Mouse (Mus musculus) embryonic stem cell, embryonic (primary cell): ENCODE data around the gene Tbc1d8.

Experiments used
- CTCF ChIA-PET, 4 experiments: fragments of 300-600 bp in 2 of 4; fragments of 350-600 bp in 2 of 4; sonication (Branson Sonifier 250); formaldehyde crosslinking; loops; one replicate each; lab custom pipeline; 2022; ENCODE audit warnings: inconsistent platforms in 2 of 4; lab: Charles Lee
- POLR2A ChIA-PET, 4 experiments: fragments of 300-600 bp in 2 of 4; fragments of 350-600 bp in 2 of 4; sonication (Branson Sonifier 250); formaldehyde crosslinking; loops; one replicate each; lab custom pipeline; 2022; ENCODE audit warnings: antibody characterized with exemption in 4 of 4, inconsistent platforms in 1 of 4; lab: Charles Lee

Gene Tbc1d8

GRCm38 (mm10) chr1:39496995-39497394, 18.4 kb upstream of the Tbc1d8 start:
- POLR2A ChIA-PET = interaction anchor here in 1 of 4 experiments (1.0 kb wide), 1 partner anchor 128 kb away, joined by 4 read pairs; no protein-coding TSS in a partner anchor
- CTCF ChIA-PET = interaction anchor here (0.6 to 2.6 kb wide), 19 partner anchors 9 to 1199 kb away, joined by 3 to 10 read pairs (median 4); no protein-coding TSS in a partner anchor

GRCm38 (mm10) chr1:39493664-39494063, 15.1 kb upstream of the Tbc1d8 start:
- POLR2A ChIA-PET = interaction anchor here in 1 of 4 experiments (1.0 kb wide), 1 partner anchor 9 kb away, joined by 3 read pairs; no protein-coding TSS in a partner anchor

DNA sequence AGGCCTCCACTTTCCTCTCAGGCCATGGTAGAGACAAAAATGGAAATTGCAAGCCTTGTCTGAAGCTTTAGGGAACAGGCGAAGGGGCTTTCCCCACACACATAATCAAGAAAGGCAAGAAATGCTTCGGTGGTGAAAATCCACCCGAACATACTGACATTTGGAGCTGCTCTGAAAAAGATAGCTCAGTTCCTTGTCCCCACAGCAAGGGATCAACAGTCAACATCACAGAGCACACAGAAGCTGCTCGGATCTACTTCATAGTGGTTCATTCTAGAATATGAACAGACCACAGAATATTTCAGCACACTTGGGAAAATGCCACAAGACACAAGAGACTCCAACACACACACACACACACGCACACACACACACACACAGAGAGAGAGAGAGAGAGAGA, 14.6 kb upstream of the Tbc1d8 start:
- POLR2A ChIA-PET = interaction anchor here in 3 of 4 experiments (0.6 to 1.0 kb wide), 3 partner anchors 9 to 482 kb away, joined by 3 to 4 read pairs (median 3); no protein-coding TSS in a partner anchor
- CTCF ChIA-PET = no interaction called here

More at GRCm38 (mm10) chr1:39493664-39494063, 15.1 kb upstream of the Tbc1d8 start:
- CTCF ChIA-PET = no interaction called here

- ChIA-PET POLR2A (interaction anchor here in 2 of 4 experiments (1.3 to 2.9 kb wide), 3 partner anchors 9 to 16 kb away, joined by 3 to 12 read pairs (median 11); partner anchors contain the start of gene Tbc1d8 (in 2 of the 2)), CTCF (interaction anchor here (0.6 to 1.7 kb wide), 7 partner anchors 10 to 553 kb away, joined by 3 to 4 read pairs (median 3); no protein-coding TSS in a partner anchor)
These were observed 8.8 kb upstream of the Tbc1d8 start for GRCm38 (mm10) chr1:39487370-39487769.

DNA sequence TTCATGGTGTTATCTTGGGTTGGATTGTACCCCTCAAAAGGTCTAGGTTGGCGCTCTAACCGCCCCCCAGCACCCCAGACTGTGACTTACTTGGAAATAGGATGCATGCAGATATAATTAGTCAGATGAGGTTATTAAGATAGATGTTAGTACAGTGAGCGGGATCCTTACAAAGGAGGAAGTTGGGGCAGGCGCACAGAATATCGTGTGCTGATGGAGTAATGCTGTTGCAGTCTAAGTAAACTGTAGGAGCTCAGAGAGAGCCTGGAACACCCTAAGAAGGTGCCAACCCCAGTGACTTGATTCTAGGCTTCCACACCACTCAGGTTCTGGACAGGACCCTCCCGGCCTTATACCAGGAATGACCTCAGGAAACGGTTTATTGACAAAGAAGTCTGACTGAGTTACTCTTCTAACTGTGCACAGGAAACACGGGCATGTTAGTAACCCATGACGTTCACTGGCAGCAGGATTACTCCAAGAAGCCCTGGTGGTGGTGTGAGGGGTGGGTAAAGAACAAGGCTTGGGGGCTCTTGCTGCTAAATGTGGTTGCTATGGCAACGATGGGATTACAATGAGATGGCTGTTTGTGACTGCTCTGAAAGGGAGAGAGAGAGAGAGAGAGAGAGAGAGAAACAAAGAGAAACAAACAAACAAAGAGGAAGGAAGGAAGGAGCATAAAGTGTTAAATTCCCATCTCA, 3.7 kb upstream of the Tbc1d8 start:
- POLR2A ChIA-PET = interaction anchor here in 1 of 4 experiments (2.1 kb wide), 1 partner anchor 106 kb away, joined by 9 read pairs; no protein-coding TSS in a partner anchor
- CTCF ChIA-PET = interaction anchor here in 1 of 4 experiments (1.4 kb wide), 1 partner anchor 45 kb away, joined by 3 read pairs; no protein-coding TSS in a partner anchor

GRCm38 (mm10) chr1:39479254-39479653, 699 bp upstream of the Tbc1d8 start:
- POLR2A ChIA-PET = interaction anchor here in 3 of 4 experiments (1.1 to 4.6 kb wide), 20 partner anchors 8 to 285 kb away, joined by 3 to 42 read pairs (median 5); partner anchors contain the start of gene Npas2 (in 1 of the 3)

DNA sequence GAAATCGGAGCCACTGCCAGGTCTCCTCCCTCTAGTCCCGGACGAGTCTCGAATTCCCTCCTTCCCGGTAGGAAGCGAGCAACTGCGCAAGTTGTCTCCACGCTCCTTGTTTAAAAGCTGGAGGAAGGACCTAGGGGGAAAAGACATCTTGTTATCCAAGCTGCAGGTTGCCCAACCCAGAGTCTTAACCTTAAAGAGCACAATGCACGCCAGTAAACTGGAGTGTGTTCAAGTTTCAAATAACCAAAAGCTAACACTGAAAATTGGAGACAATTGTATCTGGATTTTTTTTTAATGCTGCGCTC, 293 bp upstream of the Tbc1d8 start:
- POLR2A ChIA-PET = interaction anchor here (0.6 to 4.6 kb wide), 34 partner anchors 9 to 285 kb away, joined by 3 to 42 read pairs (median 4); partner anchors contain the start of genes Npas2 (in 1 of the 4) and Rnf149 (in 1 of the 4)
- CTCF ChIA-PET = interaction anchor here in 2 of 4 experiments (0.7 to 2.6 kb wide), 4 partner anchors 22 to 202 kb away, joined by 3 to 12 read pairs (median 4); no protein-coding TSS in a partner anchor

More at GRCm38 (mm10) chr1:39479254-39479653, 699 bp upstream of the Tbc1d8 start:
- CTCF ChIA-PET = interaction anchor here in 2 of 4 experiments (0.6 to 2.6 kb wide), 3 partner anchors 48 to 522 kb away, joined by 3 to 12 read pairs (median 4); no protein-coding TSS in a partner anchor

GRCm38 (mm10) chr1:39477064-39477463, 1.5 kb downstream of the Tbc1d8 start:
- ChIA-PET POLR2A (interaction anchor here in 3 of 4 experiments (0.5 to 4.6 kb wide), 17 partner anchors 9 to 283 kb away, joined by 3 to 42 read pairs (median 6); partner anchors contain the start of gene Npas2 (in 1 of the 3)), CTCF (interaction anchor here in 2 of 4 experiments (0.7 to 2.6 kb wide), 2 partner anchors 11 to 51 kb away, joined by 4 to 12 read pairs; no protein-coding TSS in a partner anchor)

DNA sequence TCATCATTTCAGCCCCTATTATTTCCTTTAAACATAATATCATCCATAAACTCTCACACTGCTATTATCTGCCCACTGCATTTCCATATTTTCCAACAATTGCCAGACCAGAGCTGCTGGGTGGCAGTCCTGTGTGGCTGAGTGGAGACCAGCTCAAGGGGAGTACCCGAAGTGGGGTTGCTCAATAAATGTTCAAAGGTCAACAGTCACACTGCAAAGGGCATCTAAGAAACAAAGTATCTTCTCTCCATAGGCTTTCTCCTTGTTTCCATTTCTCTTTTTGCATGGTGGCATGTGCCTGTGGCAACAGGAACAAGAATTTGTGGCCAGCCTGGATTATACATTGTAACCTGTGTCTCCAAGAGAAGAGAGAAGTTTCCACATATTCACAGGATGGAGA, 2.2 kb downstream of the Tbc1d8 start:
- ChIA-PET POLR2A (interaction anchor here in 3 of 4 experiments (0.9 to 4.6 kb wide), 5 partner anchors 10 to 283 kb away, joined by 3 to 42 read pairs (median 9); partner anchors contain the start of gene Npas2 (in 1 of the 3)), CTCF (interaction anchor here in 1 of 4 experiments (1.0 kb wide), 1 partner anchor 12 kb away, joined by 3 read pairs; no protein-coding TSS in a partner anchor)

DNA sequence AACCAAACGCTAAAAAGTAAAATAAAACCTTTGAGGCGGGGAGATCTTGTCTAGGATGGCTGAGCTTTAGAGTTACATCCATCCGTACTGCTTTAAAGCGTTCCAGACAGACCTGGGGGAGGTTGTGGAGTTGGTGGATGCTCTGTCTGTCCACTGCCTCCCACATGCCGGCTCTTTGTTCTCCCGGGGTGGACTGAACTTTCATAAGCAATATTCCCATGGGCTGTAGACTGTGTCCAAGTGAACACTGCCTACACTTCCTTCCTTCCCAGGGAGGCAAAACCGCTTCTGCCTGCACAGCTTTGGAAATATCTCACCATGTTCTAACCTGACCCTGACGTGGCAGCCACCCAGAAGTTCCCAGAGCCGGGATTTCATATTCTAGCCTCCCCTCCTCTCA, 4.0 kb downstream of the Tbc1d8 start:
- ChIA-PET CTCF (no interaction called here), POLR2A (interaction anchor here in 2 of 4 experiments (0.8 to 1.8 kb wide), 5 partner anchors 8 to 101 kb away, joined by 3 to 9 read pairs (median 5); no protein-coding TSS in a partner anchor)

DNA sequence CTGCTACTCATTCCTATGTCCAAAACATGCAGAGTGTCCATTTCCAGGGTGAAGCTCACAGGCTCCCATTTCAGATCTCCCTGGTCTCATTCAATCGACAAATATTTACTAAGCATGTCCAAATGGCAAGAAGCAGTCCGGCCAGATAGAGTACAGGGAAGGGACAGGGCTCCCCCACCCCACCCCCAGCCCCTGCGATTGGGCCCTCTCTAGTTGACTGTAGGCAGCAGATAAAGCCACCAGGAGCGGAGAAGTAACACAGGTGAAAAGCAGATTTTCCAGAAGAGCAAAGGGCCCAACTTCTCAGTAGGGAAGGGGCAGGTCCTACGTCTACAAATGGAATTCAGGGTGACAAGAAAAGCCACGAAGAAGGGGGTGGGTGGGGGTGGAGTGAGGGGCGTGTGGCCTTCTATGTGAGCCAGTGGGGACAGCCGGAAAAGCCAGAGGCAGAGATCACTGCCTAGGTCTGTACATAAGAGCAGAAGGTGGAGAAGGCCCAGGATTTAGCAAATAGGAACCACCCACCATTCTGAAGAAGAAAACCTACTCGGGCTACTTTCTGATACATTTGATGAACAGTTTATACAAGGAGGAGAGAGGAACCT, 7.2 kb downstream of the Tbc1d8 start:
- ChIA-PET CTCF (no interaction called here), POLR2A (interaction anchor here in 2 of 4 experiments (0.6 to 1.0 kb wide), 2 partner anchors 10 to 351 kb away, joined by 3 to 4 read pairs; no protein-coding TSS in a partner anchor)

DNA sequence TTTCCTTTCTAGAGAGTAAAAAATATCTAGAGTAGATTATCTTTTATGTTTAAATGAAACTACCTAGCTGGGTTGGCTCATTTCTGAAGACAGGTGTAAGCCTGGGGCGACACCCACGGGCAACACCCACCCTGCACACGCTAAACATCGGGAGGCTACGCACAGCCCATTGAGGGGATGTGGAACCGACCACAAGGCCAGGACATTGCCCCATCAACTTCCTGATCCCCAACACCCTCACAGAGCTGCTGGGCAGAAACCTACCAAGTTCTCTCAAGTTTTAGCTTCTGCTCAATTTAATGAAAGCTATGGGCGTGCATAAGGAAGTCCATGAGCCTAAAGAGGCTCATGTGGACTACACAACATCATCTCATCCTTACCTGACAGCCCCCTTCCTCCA, 9.6 kb downstream of the Tbc1d8 start:
- ChIA-PET POLR2A (interaction anchor here in 2 of 4 experiments (1.2 to 4.9 kb wide), 3 partner anchors 8 to 9 kb away, joined by 3 to 42 read pairs (median 19); partner anchors contain the start of gene Tbc1d8 (in 2 of the 2)), CTCF (interaction anchor here in 1 of 4 experiments (0.5 kb wide), 1 partner anchor 12 kb away, joined by 3 read pairs; no protein-coding TSS in a partner anchor)

DNA sequence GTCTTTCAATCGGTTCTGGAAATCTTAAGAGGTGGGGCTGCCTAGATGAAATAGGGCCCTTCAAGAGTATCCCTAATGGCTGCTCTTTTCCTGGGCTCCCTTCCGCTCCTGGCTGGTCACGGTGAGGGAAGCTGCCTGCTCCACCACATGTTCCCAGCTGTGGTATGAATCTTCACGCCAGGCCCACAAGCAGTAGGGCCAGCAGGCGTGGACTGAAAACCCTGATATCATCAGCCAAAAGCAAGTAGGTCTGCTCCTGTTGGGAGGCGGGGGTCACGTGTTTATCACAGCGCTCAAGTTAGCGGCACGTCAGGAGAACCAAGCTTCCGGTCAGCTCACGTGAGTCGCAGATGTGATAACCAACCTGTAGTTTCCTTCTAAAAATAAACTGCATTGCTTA, 12.0 kb downstream of the Tbc1d8 start:
- ChIA-PET CTCF (interaction anchor here in 2 of 4 experiments (0.5 to 0.6 kb wide), 2 partner anchors 23 to 260 kb away, joined by 3 read pairs; no protein-coding TSS in a partner anchor), POLR2A (interaction anchor here (0.6 to 4.9 kb wide), 21 partner anchors 9 to 146 kb away, joined by 3 to 42 read pairs (median 3); partner anchors contain the start of gene Tbc1d8 (in 4 of the 4))

DNA sequence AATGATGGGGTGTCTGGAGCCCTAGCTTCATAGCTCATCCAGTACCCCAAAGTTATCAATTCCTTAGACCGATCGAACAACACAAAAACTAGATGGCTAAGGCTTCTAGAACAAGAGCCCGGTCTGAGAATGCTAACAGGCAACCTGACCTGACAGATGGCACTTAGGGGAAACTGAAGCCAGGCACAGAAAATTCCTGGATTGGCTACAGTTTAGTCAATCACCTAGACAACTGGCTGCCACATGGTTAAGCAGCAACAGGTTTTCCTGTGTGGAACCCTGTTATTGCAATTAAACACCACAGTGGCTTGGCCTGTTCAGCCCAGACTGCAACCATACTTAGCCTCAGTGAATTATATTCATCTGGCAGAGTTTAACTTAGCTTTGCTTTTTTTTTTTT, 13.8 kb downstream of the Tbc1d8 start:
- POLR2A ChIA-PET = interaction anchor here in 3 of 4 experiments (0.7 to 4.9 kb wide), 9 partner anchors 9 to 112 kb away, joined by 3 to 42 read pairs (median 4); partner anchors contain the start of genes Tbc1d8 (in 3 of the 3) and Rnf149 (in 1 of the 3)
- CTCF ChIA-PET = interaction anchor here in 1 of 4 experiments (0.6 kb wide), 1 partner anchor 161 kb away, joined by 5 read pairs; no protein-coding TSS in a partner anchor

DNA sequence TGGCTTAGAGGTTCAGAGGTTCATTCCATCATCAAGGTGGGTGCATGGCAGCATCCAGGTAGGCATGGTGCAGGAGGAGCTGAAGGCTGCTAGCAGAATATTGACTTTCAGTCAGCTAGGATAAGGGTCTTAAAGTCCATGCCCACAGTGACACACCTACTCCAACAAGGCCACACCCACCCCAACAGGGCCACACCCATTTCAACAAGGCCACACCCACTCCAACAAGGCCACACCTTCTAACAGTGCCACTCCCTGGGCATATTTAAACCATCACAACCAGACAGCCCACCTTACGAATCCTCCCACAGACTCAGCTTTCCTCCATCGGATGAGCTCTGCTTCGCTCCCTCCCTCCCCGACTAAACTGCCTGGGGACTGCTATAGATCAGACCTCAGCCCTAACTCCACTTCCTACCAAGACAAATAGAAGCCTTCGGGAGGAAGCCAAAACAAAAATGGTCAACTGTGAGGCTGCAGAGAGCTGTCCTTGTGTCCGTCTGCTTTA, 15.6 kb downstream of the Tbc1d8 start:
- POLR2A ChIA-PET = interaction anchor here in 3 of 4 experiments (0.5 to 1.8 kb wide), 13 partner anchors 11 to 180 kb away, joined by 3 to 9 read pairs (median 5); partner anchors contain the start of gene Tbc1d8 (in 2 of the 3)
- CTCF ChIA-PET = interaction anchor here in 1 of 4 experiments (0.6 kb wide), 1 partner anchor 236 kb away, joined by 9 read pairs; no protein-coding TSS in a partner anchor

DNA sequence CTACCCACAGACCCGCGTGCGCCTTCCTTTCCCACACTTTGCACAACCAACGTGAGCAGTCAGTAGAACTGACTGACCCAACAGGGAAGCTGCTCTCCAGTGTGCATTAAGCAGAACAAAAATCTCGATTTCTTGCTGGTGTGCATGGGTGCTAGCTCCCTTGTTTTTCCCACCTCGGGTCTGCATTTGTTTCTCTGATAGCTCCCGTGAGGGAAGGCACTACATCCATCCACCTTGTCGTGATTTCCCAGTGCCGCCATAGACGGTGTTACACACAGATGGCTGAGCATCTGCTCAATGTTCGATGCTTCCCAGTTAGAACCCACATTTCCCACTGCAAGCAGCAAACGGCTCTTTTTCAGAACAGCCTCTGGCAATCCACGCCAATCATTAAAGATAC, 16.5 kb downstream of the Tbc1d8 start:
- CTCF ChIA-PET = interaction anchor here in 1 of 4 experiments (1.0 kb wide), 1 partner anchor 65 kb away, joined by 3 read pairs; no protein-coding TSS in a partner anchor
- POLR2A ChIA-PET = interaction anchor here in 3 of 4 experiments (0.6 to 1.8 kb wide), 10 partner anchors 10 to 65 kb away, joined by 3 to 9 read pairs (median 4); partner anchors contain the start of gene Tbc1d8 (in 2 of the 3)

- POLR2A ChIA-PET = interaction anchor here in 3 of 4 experiments (0.5 to 1.3 kb wide), 3 partner anchors 9 to 85 kb away, joined by 3 to 5 read pairs (median 4); partner anchors contain the start of gene Tbc1d8 (in 1 of the 3)
These were observed 18.1 kb downstream of the Tbc1d8 start for GRCm38 (mm10) chr1:39460495-39460894.

More at GRCm38 (mm10) chr1:39460495-39460894, 18.1 kb downstream of the Tbc1d8 start:
- CTCF ChIA-PET = no interaction called here
